Comparison of ENCODE assay signal across 22 mouse cellular contexts in the genomic region with DNA sequence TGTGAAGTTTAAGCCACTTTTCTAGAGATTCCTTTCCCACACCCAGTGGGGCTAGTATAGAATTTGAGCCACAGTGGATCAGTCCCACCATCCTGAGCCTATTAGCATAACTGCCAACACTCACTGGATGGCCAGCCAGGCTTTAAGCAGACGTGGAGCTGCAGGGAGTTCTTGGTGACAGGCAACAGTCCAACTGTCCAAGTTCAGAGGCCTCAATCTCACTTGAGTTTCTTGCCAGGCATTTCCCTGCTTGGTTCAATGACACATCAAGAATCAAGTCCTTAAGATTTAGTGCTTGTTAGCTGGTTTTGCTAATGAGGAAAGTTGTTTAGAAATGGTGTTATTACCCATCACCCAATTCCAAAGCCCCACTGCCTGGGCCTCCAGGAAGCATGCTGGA.
DNase-seq lines count a peak whose midpoint lies in the region; ATAC-seq and TF ChIP-seq lines count a peak whose summit lies in the region.
"Had no signal": no experiment of that assay in that cellular context is flagged by ENCODE, and none has a peak within 500 bp of the region (broad histone marks: within the 10 kb centered on the region; RNA-seq: fewer than 3 reads in every experiment).

No protein-coding gene starts in this region.

- no peak overlapping the region for H3K27ac ChIP-seq in liver, adult 2 months (replicated peaks; ENCODE audit: insufficient read depth, low read depth, low read length)
- H3K27ac ChIP-seq in liver, embryonic 12.5 days, result no peak overlapping the region
- no peak overlapping the region for H3K27ac ChIP-seq in midbrain, postnatal 0 days (ENCODE audit: low read depth, low read length)
- no peak overlapping the region for H3K27ac ChIP-seq in midbrain, embryonic 10.5 days (replicated peaks)
- H3K27ac ChIP-seq: embryonic facial prominence, embryonic 12.5 days; embryonic facial prominence, embryonic 15.5 days; hindbrain, embryonic 12.5 days; hindbrain, embryonic 15.5 days had no signal

- H3K4me2 ChIP-seq in liver, embryonic 12.5 days, result no peak overlapping the region
- no peak overlapping the region for H3K4me2 ChIP-seq in midbrain, postnatal 0 days (ENCODE audit: low read depth, low read length, poor library complexity, severe bottlenecking)
- H3K4me2 ChIP-seq: embryonic facial prominence, embryonic 12.5 days; embryonic facial prominence, embryonic 15.5 days; heart, embryonic 11.5 days; hindbrain, embryonic 12.5 days; hindbrain, embryonic 15.5 days had no signal

- no peak overlapping the region for H3K4me3 ChIP-seq in liver, adult 2 months (ENCODE audit: insufficient read depth, low read depth, low read length)
- no peak overlapping the region for H3K4me3 ChIP-seq in liver, embryonic 12.5 days
- H3K4me3 ChIP-seq in midbrain, postnatal 0 days (ENCODE audit: low read depth, low read length), result no peak overlapping the region
- H3K4me3 ChIP-seq in midbrain, embryonic 10.5 days, result no peak overlapping the region
- H3K4me3 ChIP-seq: embryonic facial prominence, embryonic 12.5 days; embryonic facial prominence, embryonic 15.5 days; hindbrain, embryonic 12.5 days; hindbrain, embryonic 15.5 days had no signal

- peaks cover 8% of the 10 kb centered on the region; the same call in 1 of the 2 replicates for H3K36me3 ChIP-seq in liver, adult 2 months (ENCODE audit: control insufficient read depth, insufficient read depth, low read length)
- 0 out of 2 replicates have a peak, but pooled peaks cover 4% of the 10 kb centered on the region for H3K36me3 ChIP-seq in liver, embryonic 12.5 days
- H3K36me3 ChIP-seq in midbrain, postnatal 0 days (ENCODE audit: insufficient read depth, low read length), result 0 out of 2 replicates have a peak, but pooled peaks cover 7% of the 10 kb centered on the region
- peaks cover 18% of the 10 kb centered on the region for H3K36me3 ChIP-seq in midbrain, embryonic 10.5 days
- H3K36me3 ChIP-seq: hindbrain, embryonic 15.5 days had no signal

- no peak for ATAC-seq in liver, embryonic 12.5 days
- ATAC-seq in midbrain, postnatal 0 days (ENCODE audit: low FRiP score), result no peak
- ATAC-seq: forebrain, embryonic 14.5 days had no signal

- TF ChIP-seq POLR2A in liver, adult 2 months (IDR thresholded peaks at IDR 0.05; ENCODE audit: extremely low read depth, insufficient read depth, low read length), result no peak

- peak; percentile 55 to 72 for DNase-seq in cerebellum, postnatal 14 days
- DNase-seq in cerebellum, adult 8-10 months, result no peak
- DNase-seq in liver, adult 2 months (ENCODE audit: extremely low read depth, low read depth, low spot score), result peak; percentile 51
- DNase-seq in midbrain, postnatal 0 days (ENCODE audit: low spot score), result peak; percentile 18
- DNase-seq in midbrain, embryonic 10.5 days (ENCODE audit: low spot score), result no peak
- DNase-seq in adipocyte (ENCODE audit: low spot score), result peak; percentile 5
- DNase-seq in spleen, postnatal 4 days (ENCODE audit: low spot score in 2 of 2), result no peak
- DNase-seq: adrenal gland, adult 8-10 months; adrenal gland, postnatal 25 days; B cell, adult 2 months; cerebellum, adult 11 months; gastrocnemius, postnatal 14 days; heart, adult 11 months had no signal

- H3K9me3 ChIP-seq in liver, embryonic 12.5 days (replicated peaks), result no peaks in the 10 kb centered on the region
- H3K9me3 ChIP-seq in midbrain, postnatal 0 days (ENCODE audit: low read length), result no peaks in the 10 kb centered on the region
- no peaks in the 10 kb centered on the region for H3K9me3 ChIP-seq in midbrain, embryonic 10.5 days (replicated peaks)
- H3K9me3 ChIP-seq: embryonic facial prominence, embryonic 12.5 days; embryonic facial prominence, embryonic 15.5 days; G1E; hindbrain, embryonic 12.5 days; hindbrain, embryonic 15.5 days had no signal

- no peak for TF ChIP-seq CTCF in liver, adult 2 months (IDR thresholded peaks at IDR 0.05; ENCODE audit: low read depth, low read length)
- TF ChIP-seq CTCF in midbrain, postnatal 0 days (IDR thresholded peaks at IDR 0.05), result no peak

- H3K9ac ChIP-seq in liver, adult 2 months (ENCODE audit: low read depth, low read length), result no peak overlapping the region
- no peak overlapping the region for H3K9ac ChIP-seq in liver, embryonic 12.5 days
- no peak overlapping the region for H3K9ac ChIP-seq in midbrain, postnatal 0 days (replicated peaks; ENCODE audit: low read length, poor library complexity, severe bottlenecking)
- H3K9ac ChIP-seq: embryonic facial prominence, embryonic 12.5 days; embryonic facial prominence, embryonic 15.5 days; hindbrain, embryonic 12.5 days; hindbrain, embryonic 15.5 days had no signal

- H3K4me1 ChIP-seq in liver, adult 2 months (ENCODE audit: control insufficient read depth, insufficient read depth, low read length), result no peaks in the 10 kb centered on the region
- H3K4me1 ChIP-seq in liver, embryonic 12.5 days, result no peaks in the 10 kb centered on the region
- no peaks in the 10 kb centered on the region for H3K4me1 ChIP-seq in midbrain, postnatal 0 days (ENCODE audit: insufficient read depth, low read length)
- no peaks in the 10 kb centered on the region for H3K4me1 ChIP-seq in midbrain, embryonic 10.5 days
- H3K4me1 ChIP-seq: embryonic facial prominence, embryonic 12.5 days; hindbrain, embryonic 12.5 days had no signal

- no peaks in the 10 kb centered on the region for H3K79me2 ChIP-seq in liver, adult 2 months (ENCODE audit: control insufficient read depth, insufficient read depth, low read length)

- H3K27me3 ChIP-seq in liver, adult 2 months (ENCODE audit: control insufficient read depth, insufficient read depth, low read length), result no peaks in the 10 kb centered on the region
- H3K27me3 ChIP-seq in liver, embryonic 12.5 days (replicated peaks), result 0 out of 2 replicates have a peak, but pooled peaks cover 3% of the 10 kb centered on the region
- no peaks in the 10 kb centered on the region for H3K27me3 ChIP-seq in midbrain, postnatal 0 days (ENCODE audit: insufficient read depth, low read length)
- no peaks in the 10 kb centered on the region for H3K27me3 ChIP-seq in midbrain, embryonic 10.5 days (ENCODE audit: low read depth, poor library complexity, severe bottlenecking)
- H3K27me3 ChIP-seq: CH12.LX; embryonic facial prominence, embryonic 12.5 days; embryonic facial prominence, embryonic 15.5 days; hindbrain, embryonic 12.5 days; hindbrain, embryonic 15.5 days had no signal

- 76% methylated on average over 1 of the region's 1 CpGs for WGBS in liver, adult 2 months
- WGBS in liver, embryonic 12.5 days (ENCODE audit: insufficient replicate concordance), result 43% methylated on average over 1 of the region's 1 CpGs
- 41% methylated on average over 1 of the region's 1 CpGs for WGBS in midbrain, postnatal 0 days
- 76% methylated on average over 1 of the region's 1 CpGs for WGBS in midbrain, embryonic 10.5 days

Comparison
In these comparisons a context has a peak if more than half of its experiments do, and no peak if none do; other contexts are left out.
1. DNase-seq: peak in cerebellum, postnatal 14 days (2 of 2), liver, adult 2 months (single experiment), midbrain, postnatal 0 days (single experiment) and adipocyte (single experiment); none in cerebellum, adult 8-10 months (single experiment), midbrain, embryonic 10.5 days (single experiment) and spleen, postnatal 4 days (0 of 2).